Mouse (Mus musculus) cerebellum, adult (tissue): Measurements from ENCODE around the gene Tmem170b.
A peak's percentile ranks its signal among the peaks of the same experiment; 100 is the strongest.

Experiments used
- ATAC-seq: cut with Nextera tagmentation; 2 replicates; pipeline ENCODE4 v1.9.2; 2017; ENCODE audit warnings: mild to moderate bottlenecking, moderate library complexity, mixed read lengths; ENCODE audit not compliant: insufficient number of reproducible peaks, low FRiP score, low TSS enrichment

Tmem170b gene

GRCm38 (mm10) chr13:41611046-41611445 lies 5.3 kb downstream of the Tmem170b start:
- ATAC-seq: no peak

GRCm38 (mm10) chr13:41614539-41614938 lies 8.8 kb downstream of the Tmem170b start:
- ATAC-seq: no peak

GRCm38 (mm10) chr13:41614982-41615381 lies 9.3 kb downstream of the Tmem170b start:
- ATAC-seq: no peak

- no peak for ATAC-seq
Observed at GRCm38 (mm10) chr13:41619470-41619869, 13.8 kb downstream of the Tmem170b start.

- no peak for ATAC-seq
Observed at GRCm38 (mm10) chr13:41620132-41620531, 14.4 kb downstream of the Tmem170b start.

GRCm38 (mm10) chr13:41624123-41624522 lies 18.4 kb downstream of the Tmem170b start:
- no peak for ATAC-seq

GRCm38 (mm10) chr13:41625248-41625647 lies 19.5 kb downstream of the Tmem170b start:
- no peak for ATAC-seq

- peak; percentile 42; the same call in 1 of the 2 replicates for ATAC-seq
Observed at GRCm38 (mm10) chr13:41627277-41627916, 21.7 kb downstream of the Tmem170b start.

GRCm38 (mm10) chr13:41634401-41634818 lies 28.7 kb downstream of the Tmem170b start:
- ATAC-seq: peak; percentile 83

GRCm38 (mm10) chr13:41638083-41638482 lies 32.4 kb downstream of the Tmem170b start:
- ATAC-seq: no peak

- peak; percentile 49; the same call in 1 of the 2 replicates for ATAC-seq
Observed at GRCm38 (mm10) chr13:41642851-41643250, 37.1 kb downstream of the Tmem170b start.

- ATAC-seq: no peak
Observed at GRCm38 (mm10) chr13:41643798-41644197, 38.1 kb downstream of the Tmem170b start.

GRCm38 (mm10) chr13:41644591-41645482 lies 39.1 kb downstream of the Tmem170b start:
- ATAC-seq: no peak

GRCm38 (mm10) chr13:41645483-41645859 lies 39.8 kb downstream of the Tmem170b start:
- no peak for ATAC-seq

GRCm38 (mm10) chr13:41647976-41648375 lies 42.3 kb downstream of the Tmem170b start:
- ATAC-seq: no peak

GRCm38 (mm10) chr13:41650665-41651064 lies 45.0 kb downstream of the Tmem170b start:
- no peak for ATAC-seq

- no peak for ATAC-seq
Observed at GRCm38 (mm10) chr13:41653791-41654190, 48.1 kb downstream of the Tmem170b start.

- ATAC-seq: no peak
Observed at GRCm38 (mm10) chr13:41655576-41656090, 49.9 kb downstream of the Tmem170b start.

- ATAC-seq: no peak
Observed at GRCm38 (mm10) chr13:41660052-41660793, 54.5 kb downstream of the Tmem170b start.

GRCm38 (mm10) chr13:41661116-41661515 lies 55.4 kb downstream of the Tmem170b start:
- no peak for ATAC-seq
